Mouse (Mus musculus) small intestine, adult 2 months (tissue): ENCODE measurements around the gene St6gal1.

ENCODE experiments used
- CTCF ChIP-seq: fragments of 200-500 bp; IDR thresholded peaks from 2 replicates; pipeline ENCODE4 v1.5.1; 2012; ENCODE audit warnings: low read depth, mild to moderate bottlenecking, control low read depth, inconsistent platforms, low read length, moderate library complexity, mixed read lengths; ENCODE audit not compliant: insufficient replicate concordance, insufficient read length; ENCODE audit errors: extremely low read depth
- POLR2A ChIP-seq: fragments of 200-500 bp; IDR thresholded peaks from 2 replicates; pipeline ENCODE4 v1.6.1; 2012; ENCODE audit warnings: low read depth, mild to moderate bottlenecking, control low read depth, inconsistent platforms, low read length, moderate library complexity

GRCm38 (mm10) chr16:23295720-23296119 is 71.2 kb downstream of the St6gal1 start:
- no peak for TF ChIP-seq CTCF
- no peak for TF ChIP-seq POLR2A
